Mouse (Mus musculus): ENCODE data around the gene Ankrd36.

- TF ChIP-seq CTCF (IDR thresholded peaks at IDR 0.05; ENCODE audit: insufficient read depth, low read length) (no peak), POLR2A (IDR thresholded peaks at IDR 0.05; ENCODE audit: borderline replicate concordance, extremely low read depth, low read depth, low read length) (no peak)
These were observed 149.3 kb downstream of the Ankrd36 start for GRCm38 (mm10) chr11:5718611-5719354.
